12 mouse cellular contexts compared by ENCODE assay signal in genomic region chr5:41266731-41267130, GRCm38 (mm10).
"Had no signal": no experiment of that assay in that cellular context is flagged by ENCODE, and none has a peak within 500 bp of the region (broad histone marks: within the 10 kb centered on the region; RNA-seq: fewer than 3 reads in every experiment).

No protein-coding gene starts in this region.

- DNase-seq: cerebellum, postnatal 25 days; cerebellum, postnatal 36 days; embryo, embryonic 11 days; forebrain, postnatal 0 days; gastrocnemius, adult 2 months; gastrocnemius, postnatal 10 days; gastrocnemius, postnatal 14 days; gastrocnemius, postnatal 25 days; gastrocnemius, postnatal 36 days; heart, adult 11 months; heart, adult 18-20 months; heart, adult 2 months had no signal
